Mouse (Mus musculus) liver, postnatal 0 days (tissue): ENCODE data around the gene Ubap1.

ENCODE experiments used
- CTCF ChIP-seq: sonication (generic); IDR thresholded peaks from 2 replicates; pipeline ENCODE4 v1.5.1; 2016; ENCODE audit warnings: antibody characterized with exemption, low read depth
- EP300 ChIP-seq: IDR thresholded peaks from 2 replicates; pipeline ENCODE4 v1.6.1; 2016; ENCODE audit warnings: antibody characterized with exemption, low read depth, mild to moderate bottlenecking

DNA sequence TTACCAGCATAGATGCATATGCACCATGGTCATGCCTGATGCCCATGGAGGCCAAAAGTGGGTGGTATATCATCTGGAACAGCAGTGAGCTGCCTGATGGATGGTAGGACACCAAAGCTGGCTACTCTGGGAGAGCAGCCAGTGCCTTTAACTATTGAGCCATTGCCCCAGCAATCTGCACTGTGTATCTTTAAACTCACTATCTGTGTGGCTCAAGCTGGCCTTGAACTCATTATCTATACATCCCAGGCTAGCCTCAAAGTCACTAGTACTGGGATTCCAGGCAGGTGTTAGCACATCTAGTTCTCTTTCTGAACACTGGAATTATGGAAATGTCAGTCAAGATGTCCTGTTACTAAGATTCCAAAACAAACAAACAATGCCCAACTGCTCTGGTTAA is 12.2 kb upstream of the Ubap1 start:
- no peak for TF ChIP-seq CTCF
- TF ChIP-seq EP300 = peak; percentile 97
